Mouse (Mus musculus) megakaryocyte, embryonic 14.5 days (primary cell): Measurements from ENCODE around the gene Nyap1. TPM values are rescaled to one million over a fixed set of nuclear protein-coding genes. Genes with fewer than 3 reads are reported as not detected.
A peak's percentile ranks its signal among the peaks of the same experiment; 100 is the strongest.
"Not testable (repeated sequence)": the region's sequence is repeated elsewhere in the genome, so short reads cannot be mapped to it uniquely, and the experiment has no call there.

Experiments
- H3K27me3 ChIP-seq: replicated peaks from 2 replicates; pipeline ENCODE3; 2012; ENCODE audit warnings: inconsistent platforms
- H3K36me3 ChIP-seq: replicated peaks from 2 replicates; pipeline ENCODE3; 2012; ENCODE audit warnings: low read length, inconsistent platforms, mixed read lengths
- H3K4me1 ChIP-seq: 2 replicates; pipeline ENCODE4 v1.6.1; 2012; ENCODE audit warnings: inconsistent platforms
- H3K4me3 ChIP-seq: replicated peaks from 2 replicates; pipeline ENCODE3; 2012; ENCODE audit warnings: moderate library complexity, mild to moderate bottlenecking, inconsistent platforms
- H3K9me3 ChIP-seq: 2 replicates; pipeline ENCODE4 v1.6.1; 2012; ENCODE audit warnings: inconsistent platforms
- FLI1 ChIP-seq: IDR thresholded peaks from 2 replicates; pipeline ENCODE4 v1.6.1; 2012; ENCODE audit warnings: low read length, inconsistent platforms, mixed read lengths
- GATA1 ChIP-seq: IDR thresholded peaks from 3 replicates; pipeline ENCODE4 v1.6.1; 2012; ENCODE audit warnings: mixed read lengths, low read length, inconsistent platforms, borderline replicate concordance
- polyA plus RNA-seq: library from polyadenylated mRNA; stranded (reverse); fragments of >175 nt; gene quantifications from 2 replicates; pipeline ENCODE4 v1.2.3, GENCODE M21; 2012; ENCODE audit warnings: low replicate concordance; ENCODE audit not compliant: insufficient read depth

Gene Nyap1
- polyA plus RNA-seq, 1 experiment = 5.9 TPM

DNA sequence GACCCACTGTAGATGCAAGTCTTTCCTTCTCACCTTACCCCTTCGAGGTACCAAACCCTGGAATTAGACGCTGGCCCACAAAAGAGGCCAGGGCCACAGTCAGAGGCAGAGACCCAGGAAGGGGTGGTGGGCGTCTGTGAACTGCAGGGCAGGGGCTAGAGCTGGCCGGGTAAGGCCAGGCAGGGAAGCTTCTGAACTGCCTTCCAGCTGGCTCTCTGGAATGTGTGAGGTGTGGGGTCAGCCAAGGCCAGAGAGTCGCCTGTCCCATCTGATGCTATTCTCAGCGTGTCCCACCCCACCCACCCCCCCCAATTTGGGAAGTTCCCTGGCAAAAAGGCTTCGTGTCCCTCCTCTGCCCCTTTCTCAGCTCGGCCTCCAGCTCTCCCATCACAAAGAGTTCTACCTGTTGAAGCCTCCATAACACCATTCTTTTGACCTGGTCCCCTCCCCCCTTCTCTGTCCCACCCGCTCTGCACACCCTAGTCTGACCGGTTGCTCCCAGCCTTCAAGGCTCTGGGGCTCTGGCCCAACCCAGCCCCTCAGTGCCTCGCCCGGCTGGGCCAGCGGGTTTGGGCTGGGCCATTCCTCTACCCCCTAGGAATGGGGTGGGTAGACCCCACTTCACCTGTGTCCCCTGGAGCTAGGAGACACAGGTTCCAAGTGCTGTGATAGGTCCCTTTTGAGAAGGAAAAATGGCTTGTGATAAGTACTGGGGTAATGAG lies 11.9 kb upstream of the Nyap1 start:
- no peak overlapping the region for H3K4me3 ChIP-seq
- H3K27me3 ChIP-seq = no peaks in the 10 kb centered on the region
- no peaks in the 10 kb centered on the region for H3K9me3 ChIP-seq
- no peak for TF ChIP-seq FLI1
- no peak for TF ChIP-seq GATA1
- peaks cover 90% of the 10 kb centered on the region for H3K4me1 ChIP-seq
- H3K36me3 ChIP-seq = peaks cover 88% of the 10 kb centered on the region

DNA sequence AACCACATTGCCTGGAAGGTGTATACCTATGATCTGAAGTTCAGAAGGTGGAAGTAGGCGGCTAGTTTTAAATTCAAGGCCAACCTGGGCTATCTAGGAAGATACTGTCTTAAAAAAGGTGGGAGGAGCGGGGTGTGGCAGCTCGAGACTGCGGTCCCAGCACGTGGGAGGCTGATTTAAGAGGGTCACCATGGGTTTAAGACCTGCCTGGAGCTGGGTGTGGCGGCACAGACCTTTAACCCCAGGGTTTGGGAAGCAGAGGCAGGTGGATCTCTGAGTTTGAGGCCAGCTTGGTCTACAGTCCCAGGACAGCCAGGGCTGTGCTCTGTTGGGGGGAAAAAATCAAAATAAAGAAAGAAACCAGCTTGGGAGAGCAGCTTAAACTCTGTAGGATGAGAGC lies 10.6 kb upstream of the Nyap1 start:
- peaks cover 82% of the 10 kb centered on the region for H3K36me3 ChIP-seq

DNA sequence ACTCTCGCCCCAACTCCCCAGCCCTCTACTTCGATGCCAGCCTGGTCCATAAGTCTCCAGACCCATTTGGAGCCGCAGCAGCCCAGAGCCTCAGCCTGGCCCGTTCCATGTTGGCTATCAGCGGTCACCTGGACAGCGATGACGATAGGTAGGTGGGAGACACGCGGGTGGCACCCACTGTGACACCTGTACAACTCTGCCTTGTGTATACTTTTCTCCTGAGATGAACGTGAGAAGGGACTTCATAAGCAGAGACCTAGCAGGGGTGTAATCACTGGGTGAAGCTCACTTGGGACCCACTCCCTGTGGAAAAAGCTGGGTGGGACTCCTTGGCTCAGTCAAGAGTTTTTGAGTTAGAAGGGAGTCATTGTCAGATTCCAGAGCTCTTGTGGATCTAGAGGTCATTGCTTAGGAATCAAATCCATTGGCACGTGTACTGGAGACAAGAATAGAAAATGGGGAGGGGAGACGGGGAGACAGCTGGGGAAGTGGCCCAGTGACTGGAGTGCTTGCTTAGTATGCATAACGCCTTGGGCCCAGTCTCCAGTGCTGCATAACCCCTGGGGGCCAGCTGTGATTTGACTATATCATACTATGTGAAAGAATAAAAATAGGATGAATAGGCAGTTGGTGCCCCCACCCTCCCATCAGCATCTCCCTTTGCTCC lies 9.9 kb upstream of the Nyap1 start:
- Histone ChIP-seq H3K4me3 (no peak overlapping the region), H3K9me3 (no peaks in the 10 kb centered on the region), H3K27me3 (no peaks in the 10 kb centered on the region), H3K4me1 (peaks cover 78% of the 10 kb centered on the region), H3K36me3 (peaks cover 75% of the 10 kb centered on the region)
- TF ChIP-seq GATA1 = no peak
- no peak for TF ChIP-seq FLI1

More for the DNA sequence above, 10.6 kb upstream of the Nyap1 start:
- Histone ChIP-seq H3K4me3 (no peak overlapping the region), H3K9me3 (no peaks in the 10 kb centered on the region), H3K27me3 (no peaks in the 10 kb centered on the region), H3K4me1 (peaks cover 84% of the 10 kb centered on the region)
- TF ChIP-seq FLI1 = no peak
- no peak for TF ChIP-seq GATA1

DNA sequence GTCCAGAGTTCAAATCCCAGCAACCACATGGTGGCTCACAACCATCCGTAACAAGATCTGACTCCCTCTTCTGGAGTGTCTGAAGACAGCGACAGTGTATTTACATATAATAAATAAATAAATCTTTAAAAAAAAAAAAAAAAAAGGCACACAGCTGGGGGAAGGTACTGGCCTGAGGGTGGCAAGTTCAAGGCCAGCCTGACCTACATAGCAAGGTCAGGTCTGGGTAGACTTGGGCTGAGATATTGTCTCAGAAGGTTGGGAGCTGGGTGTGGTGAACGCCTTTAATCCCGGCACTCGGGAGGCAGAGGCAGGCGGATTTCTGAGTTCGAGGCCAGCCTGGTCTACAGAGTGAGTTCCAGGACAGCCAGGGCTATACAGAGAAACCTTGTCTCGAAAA lies 8.8 kb upstream of the Nyap1 start:
- H3K4me3 ChIP-seq, H3K9me3 ChIP-seq, H3K27me3 ChIP-seq: not testable (repeated sequence)
- peaks cover 71% of the 10 kb centered on the region for H3K4me1 ChIP-seq
- peaks cover 64% of the 10 kb centered on the region for H3K36me3 ChIP-seq

DNA sequence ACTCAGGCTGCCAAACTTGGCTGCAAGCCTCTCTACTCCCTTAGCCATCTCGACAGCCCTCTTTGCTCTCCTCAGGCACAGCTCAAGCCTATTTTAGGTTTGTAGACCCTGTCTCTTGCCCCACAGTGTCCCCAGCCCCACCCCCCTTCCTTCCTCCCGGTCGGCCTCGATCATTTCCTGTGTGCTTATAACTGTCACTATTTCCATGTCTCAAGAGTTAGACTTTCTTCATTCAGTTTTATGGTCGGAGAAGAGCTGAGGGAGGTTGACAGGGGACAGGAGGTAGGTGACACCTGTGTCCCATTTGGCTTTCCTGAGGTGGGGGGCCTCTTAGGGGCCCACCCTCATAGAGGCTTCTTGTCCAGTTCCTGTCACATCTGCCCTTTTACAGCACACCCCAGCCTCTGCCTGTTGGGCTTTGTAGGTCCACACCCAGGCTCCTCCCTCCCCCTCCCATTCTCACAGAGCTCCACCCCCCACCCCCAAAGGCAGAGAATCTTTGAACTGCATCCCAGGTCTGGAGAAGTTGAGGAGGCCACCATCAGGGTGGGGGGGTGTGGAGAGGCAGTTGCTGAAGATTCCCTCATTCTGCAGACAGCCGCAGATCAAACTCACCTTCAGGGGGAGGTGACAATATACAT lies 7.9 kb upstream of the Nyap1 start:
- peaks cover 76% of the 10 kb centered on the region for H3K4me1 ChIP-seq
- no peaks in the 10 kb centered on the region for H3K9me3 ChIP-seq
- peaks cover 60% of the 10 kb centered on the region for H3K36me3 ChIP-seq
- TF ChIP-seq FLI1 (no peak), GATA1 (no peak)
- H3K27me3 ChIP-seq = no peaks in the 10 kb centered on the region
- peak overlapping the region; percentile 97 for H3K4me3 ChIP-seq

DNA sequence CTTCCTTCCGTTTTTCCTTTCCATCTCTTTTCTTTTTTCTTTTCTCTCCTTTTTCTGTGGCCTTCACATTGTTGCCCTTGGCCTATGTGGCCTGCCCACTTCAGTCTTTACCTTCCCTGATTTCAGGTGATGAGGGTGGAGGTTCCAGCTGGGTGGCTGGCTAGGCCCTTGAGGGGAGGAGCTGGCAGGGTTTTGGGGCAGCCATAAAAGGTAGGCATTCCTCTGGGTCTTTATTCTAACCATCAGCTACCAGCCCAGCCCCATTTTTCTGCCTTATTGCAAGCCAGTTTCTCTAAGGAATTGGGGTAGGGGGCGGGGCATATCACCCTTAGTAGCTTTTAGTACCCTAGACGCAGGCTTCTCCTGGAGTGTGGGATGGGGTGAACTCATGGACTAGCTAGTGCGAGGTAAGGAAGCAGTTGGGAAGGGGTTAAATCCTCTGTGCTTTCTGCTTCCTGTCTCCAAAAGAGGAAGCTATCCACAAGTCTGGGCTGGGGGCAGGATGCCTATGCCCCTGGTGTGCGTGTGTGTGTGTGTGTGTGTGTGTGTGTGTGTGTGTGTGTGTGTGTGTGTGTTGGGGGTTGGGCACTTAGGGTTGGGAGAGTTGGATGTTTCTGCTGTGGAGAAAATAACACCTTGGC lies 6.8 kb upstream of the Nyap1 start:
- Histone ChIP-seq H3K9me3 (no peaks in the 10 kb centered on the region), H3K27me3 (no peaks in the 10 kb centered on the region)

DNA sequence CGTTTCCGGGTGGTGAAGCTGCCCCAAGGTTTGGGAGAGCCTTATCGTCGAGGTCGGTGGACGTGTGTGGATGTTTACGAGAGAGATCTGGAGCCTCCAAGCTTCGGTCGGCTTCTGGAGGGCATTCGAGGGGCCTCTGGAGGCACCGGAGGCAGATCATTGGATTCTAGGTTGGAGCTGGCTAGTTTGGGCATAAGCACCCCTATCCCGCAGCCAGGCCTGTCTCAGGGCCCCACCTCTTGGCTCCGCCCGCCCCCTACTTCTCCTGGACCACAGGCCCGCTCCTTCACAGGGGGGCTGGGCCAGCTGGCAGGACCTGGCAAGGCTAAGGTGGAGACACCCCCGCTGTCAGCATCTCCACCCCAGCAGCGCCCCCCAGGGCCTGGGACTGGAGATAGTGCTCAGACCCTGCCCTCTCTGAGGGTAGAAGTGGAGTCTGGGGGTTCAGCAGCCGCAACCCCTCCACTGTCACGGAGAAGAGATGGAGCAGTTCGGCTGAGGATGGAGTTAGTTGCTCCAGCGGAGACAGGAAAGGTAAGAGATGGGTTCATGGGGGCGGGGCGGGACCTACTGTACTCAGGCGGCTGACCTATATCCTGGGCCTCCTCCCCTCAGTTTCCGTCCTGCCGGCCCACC lies 6.0 kb upstream of the Nyap1 start:
- TF ChIP-seq FLI1 (no peak), GATA1 (no peak)
- peak overlapping the region; percentile 97 for H3K4me3 ChIP-seq
- no peaks in the 10 kb centered on the region for H3K9me3 ChIP-seq
- H3K27me3 ChIP-seq = no peaks in the 10 kb centered on the region
- H3K4me1 ChIP-seq = peaks cover 66% of the 10 kb centered on the region
- peaks cover 41% of the 10 kb centered on the region for H3K36me3 ChIP-seq

More for the DNA sequence above, 6.8 kb upstream of the Nyap1 start:
- TF ChIP-seq GATA1 = no peak
- no peak for TF ChIP-seq FLI1
- H3K4me3 ChIP-seq = peak overlapping the region; percentile 97
- H3K36me3 ChIP-seq = peaks cover 49% of the 10 kb centered on the region
- peaks cover 67% of the 10 kb centered on the region for H3K4me1 ChIP-seq

DNA sequence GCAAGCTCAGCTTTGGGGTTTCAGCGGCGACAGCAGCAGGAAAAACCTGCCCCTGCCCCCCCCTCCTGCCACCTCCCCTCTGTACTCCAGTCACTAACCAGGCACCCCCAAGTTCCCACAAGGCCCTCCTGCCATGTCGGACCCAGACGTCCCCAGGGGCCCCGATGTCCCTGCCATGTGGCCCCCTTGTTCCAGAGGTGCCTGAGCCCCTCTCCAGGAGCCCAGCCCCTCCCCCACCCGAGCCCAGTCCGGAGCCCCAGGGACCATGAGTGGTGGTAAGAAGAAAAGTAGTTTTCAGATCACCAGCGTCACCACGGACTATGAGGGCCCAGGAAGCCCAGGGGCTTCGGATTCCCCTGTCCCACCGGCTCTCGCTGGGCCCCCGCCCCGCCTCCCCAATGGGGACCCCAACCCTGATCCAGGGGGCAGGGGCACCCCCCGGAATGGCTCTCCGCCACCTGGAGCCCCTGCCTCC lies 5.5 kb upstream of the Nyap1 start:
- H3K4me3 ChIP-seq = peak overlapping the region; percentile 97
- no peaks in the 10 kb centered on the region for H3K9me3 ChIP-seq
- peaks cover 66% of the 10 kb centered on the region for H3K4me1 ChIP-seq
- H3K27me3 ChIP-seq = no peaks in the 10 kb centered on the region
- TF ChIP-seq GATA1 = no peak
- no peak for TF ChIP-seq FLI1
- H3K36me3 ChIP-seq = peaks cover 35% of the 10 kb centered on the region

DNA sequence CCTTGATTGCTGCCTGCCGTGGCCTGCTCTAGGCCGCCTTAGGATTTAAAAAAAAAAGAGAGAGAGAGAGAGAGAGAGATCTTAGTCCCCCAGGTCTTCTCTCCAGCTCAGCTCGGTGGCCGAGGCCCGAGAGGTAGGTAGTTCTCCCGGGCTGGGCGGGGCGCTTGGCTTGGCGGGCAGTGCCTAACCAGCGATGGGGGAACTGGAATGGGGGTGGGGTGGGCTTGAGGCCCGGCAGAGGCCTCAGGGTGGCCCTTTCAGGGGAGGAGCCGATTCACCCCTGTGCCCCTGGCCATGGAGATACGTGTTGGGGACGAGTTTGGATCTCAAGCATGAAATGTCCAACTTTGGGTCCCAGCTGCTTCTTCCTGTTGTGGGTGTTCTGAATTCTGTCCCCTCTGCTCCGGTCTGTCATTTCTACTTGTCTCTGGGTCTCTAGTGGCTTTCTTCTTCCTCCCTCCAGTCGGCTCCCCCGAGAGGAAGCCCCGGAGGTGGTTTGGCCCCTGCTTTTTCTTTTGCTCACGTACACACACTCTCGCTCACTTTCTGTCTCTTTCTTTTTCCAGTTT lies 5.0 kb upstream of the Nyap1 start:
- H3K4me1 ChIP-seq = peaks cover 66% of the 10 kb centered on the region
- peaks cover 30% of the 10 kb centered on the region for H3K36me3 ChIP-seq
- no peaks in the 10 kb centered on the region for H3K27me3 ChIP-seq
- peak overlapping the region; percentile 97 for H3K4me3 ChIP-seq
- H3K9me3 ChIP-seq = no peaks in the 10 kb centered on the region
- TF ChIP-seq GATA1 (no peak), FLI1 (no peak)
